Mouse (Mus musculus) lung, postnatal 0 days (tissue): ENCODE measurements around the gene Pla2g4d. TPM values are rescaled to one million over a fixed set of nuclear protein-coding genes. Genes with fewer than 3 reads are reported as not detected.

Experiments
- ATAC-seq: fragments of 200-750 bp; cut with Nextera tagmentation; 2 replicates; pipeline ENCODE4 v1.8.0; 2017; ENCODE audit warnings: moderate library complexity
- DNase-seq: peaks from one replicate; pipeline ENCODE4 v3.0.0-alpha.2; 2016; ENCODE audit warnings: low spot score
- H3K27ac ChIP-seq: fragments of 300-500 bp; sonication (generic); 2 replicates; pipeline ENCODE4 v1.5.1; 2014; ENCODE audit warnings: antibody characterized with exemption, mild to moderate bottlenecking, low read length, mixed read lengths
- H3K27me3 ChIP-seq: fragments of 300-500 bp; sonication (generic); replicated peaks from 2 replicates; pipeline ENCODE4 v1.6.1; 2014; ENCODE audit warnings: low read length, mixed read lengths; ENCODE audit not compliant: insufficient read depth
- H3K36me3 ChIP-seq: fragments of 300-500 bp; sonication (generic); 2 replicates; pipeline ENCODE4 v1.6.1; 2014; ENCODE audit warnings: low read length, mixed read lengths; ENCODE audit not compliant: insufficient read depth
- H3K4me1 ChIP-seq: fragments of 300-500 bp; sonication (generic); 2 replicates; pipeline ENCODE4 v1.6.1; 2014; ENCODE audit warnings: antibody characterized with exemption, low read depth, low read length, mixed read lengths; ENCODE audit not compliant: insufficient read depth
- H3K4me2 ChIP-seq: fragments of 300-500 bp; sonication (generic); replicated peaks from 2 replicates; pipeline ENCODE4 v1.6.1; 2014; ENCODE audit warnings: low read depth, mild to moderate bottlenecking, low read length, moderate library complexity, mixed read lengths
- H3K4me3 ChIP-seq: fragments of 300-500 bp; sonication (generic); 2 replicates; pipeline ENCODE4 v1.5.1; 2014; ENCODE audit warnings: low read depth, low read length
- H3K9ac ChIP-seq: fragments of 300-500 bp; sonication (generic); replicated peaks from 2 replicates; pipeline ENCODE4 v1.6.1; 2014; ENCODE audit warnings: low read depth, mild to moderate bottlenecking
- H3K9me3 ChIP-seq: fragments of 300-500 bp; sonication (generic); 2 replicates; pipeline ENCODE4 v1.6.1; 2016; ENCODE audit warnings: low read length, mixed read lengths
- CTCF ChIP-seq: IDR thresholded peaks from 2 replicates; pipeline ENCODE4 v1.5.1; 2016; ENCODE audit warnings: antibody characterized with exemption, mild to moderate bottlenecking
- EP300 ChIP-seq: IDR thresholded peaks from 2 replicates; pipeline ENCODE4 v1.6.1; 2016; ENCODE audit warnings: antibody characterized with exemption, mild to moderate bottlenecking, control low read depth
- whole genome bisulfite sequencing: fragments of 180-500 bp; shearing (Covaris S2); extraction: QIAGEN DNeasy Blood & Tissue Kit; methylation state at CpG from one replicate; pipeline ENCODE4 v1.1.7; 2014; 5-methylcytosine and 5-hydroxymethylcytosine counted together
- polyA plus RNA-seq: library from polyadenylated mRNA; unstranded; fragments of >200 nt; fragmentation: Nextera tagmentation; extraction: Ambion mirVana; gene quantifications from 2 replicates; pipeline ENCODE4 v1.2.1, GENCODE M21; 2015

Pla2g4d gene
- polyA plus RNA-seq, 1 experiment from 2014 or later, result not detected

DNA sequence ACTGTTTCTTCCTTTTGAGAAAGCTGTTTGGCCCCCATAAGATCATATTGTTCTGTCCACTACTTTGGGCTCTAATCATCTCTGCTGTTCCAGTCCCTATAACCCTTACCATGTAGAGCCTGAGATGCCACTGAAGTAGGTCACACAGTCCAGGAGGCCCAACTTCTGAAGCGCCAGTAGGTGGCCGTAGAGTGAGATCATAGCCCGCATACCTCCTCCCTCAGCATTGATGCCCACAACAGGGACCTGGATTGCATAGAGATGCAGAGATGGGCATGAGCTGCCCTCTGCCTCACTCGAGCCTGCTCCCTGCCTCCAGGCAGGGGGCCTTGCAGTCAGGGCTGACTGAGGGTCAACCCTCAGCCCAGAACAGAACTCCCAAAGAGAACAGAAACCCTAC is 12.0 kb downstream of the Pla2g4d start:
- no peaks in the 10 kb centered on the region for H3K9me3 ChIP-seq
- no peak for ATAC-seq
- H3K36me3 ChIP-seq, result no peaks in the 10 kb centered on the region
- no peaks in the 10 kb centered on the region for H3K27me3 ChIP-seq
- WGBS, result 72% methylated on average over 4 of the region's 4 CpGs
- H3K27ac ChIP-seq, result no peak overlapping the region
- no peak overlapping the region for H3K4me2 ChIP-seq
- TF ChIP-seq CTCF (no peak), EP300 (no peak)
- H3K4me1 ChIP-seq, result no peaks in the 10 kb centered on the region
- no peak overlapping the region for H3K4me3 ChIP-seq
- no peak for DNase-seq
- no peak overlapping the region for H3K9ac ChIP-seq

DNA sequence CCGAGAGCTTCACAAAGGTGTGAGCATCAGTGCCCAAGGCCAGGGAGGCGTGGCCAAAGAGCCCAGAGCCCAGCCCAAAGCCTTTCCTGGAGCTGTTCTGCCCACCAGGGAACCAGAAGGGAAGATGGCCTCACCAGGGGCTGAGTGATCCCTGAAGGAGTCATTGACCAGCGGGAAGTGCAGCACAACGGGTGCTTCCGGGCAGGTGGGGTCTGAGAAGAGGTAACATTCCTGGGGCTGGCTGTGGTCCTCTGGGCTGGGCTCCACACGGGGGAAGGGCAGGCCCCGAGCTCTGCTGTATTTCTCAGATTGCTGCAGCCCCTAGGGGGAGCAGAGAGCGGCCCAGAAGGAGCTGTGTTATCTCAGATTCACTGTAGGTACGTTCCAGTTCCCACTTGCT is 20.4 kb downstream of the Pla2g4d start:
- no peak overlapping the region for H3K4me3 ChIP-seq
- ATAC-seq (peak; percentile 76), DNase-seq (peak; percentile 39)
- no peak overlapping the region for H3K27ac ChIP-seq
- H3K4me1 ChIP-seq, result no peaks in the 10 kb centered on the region
- H3K9me3 ChIP-seq, result no peaks in the 10 kb centered on the region
- peak overlapping the region; percentile 36; the same call in 1 of the 2 replicates for H3K4me2 ChIP-seq
- no peak overlapping the region for H3K9ac ChIP-seq
- WGBS, result 1% methylated on average over 8 of the region's 9 CpGs
- no peaks in the 10 kb centered on the region for H3K27me3 ChIP-seq
- TF ChIP-seq CTCF, result peak; percentile 59
- TF ChIP-seq EP300, result no peak
- no peaks in the 10 kb centered on the region for H3K36me3 ChIP-seq

DNA sequence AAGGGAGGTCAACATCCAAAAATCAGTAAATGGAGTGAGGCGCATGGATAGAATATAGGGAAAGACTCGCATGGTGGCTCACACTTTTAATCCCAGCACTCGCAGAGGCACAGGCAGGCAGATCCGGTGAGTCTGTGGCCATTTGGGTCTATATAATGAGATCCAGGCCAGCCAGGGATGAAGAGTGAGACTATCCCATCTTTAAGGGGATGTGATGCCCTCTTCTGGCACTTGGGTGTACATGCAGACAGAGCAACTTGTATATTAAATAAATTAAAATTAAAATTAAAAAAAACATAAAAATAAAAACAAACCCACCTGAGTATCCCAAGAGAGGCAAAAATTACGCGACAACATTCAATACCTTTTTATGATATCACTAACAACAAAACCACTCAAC is 23.5 kb downstream of the Pla2g4d start:
- H3K4me2 ChIP-seq, result no peak overlapping the region
- 71% methylated on average over 6 of the region's 6 CpGs for WGBS
- H3K36me3 ChIP-seq, result no peaks in the 10 kb centered on the region
- DNase-seq (peak; percentile 10), ATAC-seq (no peak)
- no peaks in the 10 kb centered on the region for H3K9me3 ChIP-seq
- H3K9ac ChIP-seq, result no peak overlapping the region
- H3K27me3 ChIP-seq, result no peaks in the 10 kb centered on the region
- H3K4me3 ChIP-seq, result no peak overlapping the region
- no peaks in the 10 kb centered on the region for H3K4me1 ChIP-seq
- H3K27ac ChIP-seq, result no peak overlapping the region
- TF ChIP-seq CTCF, result peak; percentile 45
- no peak for TF ChIP-seq EP300

GRCm38 (mm10) chr2:120264858-120265257 is 24.1 kb downstream of the Pla2g4d start:
- Histone ChIP-seq H3K27ac (no peak overlapping the region), H3K4me2 (no peak overlapping the region), H3K27me3 (no peaks in the 10 kb centered on the region), H3K4me1 (no peaks in the 10 kb centered on the region), H3K9me3 (no peaks in the 10 kb centered on the region), H3K9ac (no peak overlapping the region), H3K36me3 (no peaks in the 10 kb centered on the region), H3K4me3 (no peak overlapping the region)
- WGBS, result 61% methylated on average over 10 of the region's 10 CpGs
- ATAC-seq, result no peak
- DNase-seq, result no peak
- TF ChIP-seq CTCF (no peak), EP300 (no peak)

GRCm38 (mm10) chr2:120262876-120263275 is 26.1 kb downstream of the Pla2g4d start:
- no peak overlapping the region for H3K4me3 ChIP-seq
- no peak overlapping the region for H3K4me2 ChIP-seq
- no peak for TF ChIP-seq EP300
- TF ChIP-seq CTCF, result no peak
- ATAC-seq (no peak), DNase-seq (no peak)
- H3K4me1 ChIP-seq, result no peaks in the 10 kb centered on the region
- WGBS, result 27% methylated on average over 1 of the region's 1 CpGs
- H3K9ac ChIP-seq, result no peak overlapping the region
- H3K9me3 ChIP-seq, result no peaks in the 10 kb centered on the region
- no peaks in the 10 kb centered on the region for H3K27me3 ChIP-seq
- H3K27ac ChIP-seq, result no peak overlapping the region
- H3K36me3 ChIP-seq, result no peaks in the 10 kb centered on the region

DNA sequence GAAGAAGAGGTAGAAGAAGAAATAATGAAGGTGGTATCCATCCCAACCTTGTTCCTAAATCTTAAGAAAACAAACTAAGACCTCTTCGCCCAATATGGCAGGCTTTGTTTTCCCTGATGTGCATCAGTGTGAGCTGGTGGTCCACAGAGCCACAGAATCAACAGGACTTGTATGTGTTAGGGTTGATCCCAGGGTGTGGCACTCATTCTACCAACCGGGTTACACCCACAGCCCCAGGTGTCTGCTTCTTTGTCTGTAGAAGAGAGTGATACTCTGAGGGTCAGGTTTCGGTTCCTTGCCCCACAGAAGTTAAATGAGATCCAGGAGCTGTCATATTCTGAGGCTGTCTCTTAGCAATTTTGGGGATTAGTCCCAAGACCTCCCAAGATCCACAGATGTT is 27.7 kb downstream of the Pla2g4d start:
- ATAC-seq, result no peak
- H3K9ac ChIP-seq, result no peak overlapping the region
- H3K27me3 ChIP-seq, result no peaks in the 10 kb centered on the region
- no peak overlapping the region for H3K4me2 ChIP-seq
- no peaks in the 10 kb centered on the region for H3K4me1 ChIP-seq
- H3K27ac ChIP-seq, result no peak overlapping the region
- WGBS, result 62% methylated on average over 3 of the region's 3 CpGs
- DNase-seq, result no peak
- H3K36me3 ChIP-seq, result no peaks in the 10 kb centered on the region
- no peaks in the 10 kb centered on the region for H3K9me3 ChIP-seq
- TF ChIP-seq EP300 (no peak), CTCF (no peak)
- H3K4me3 ChIP-seq, result no peak overlapping the region

- TF ChIP-seq CTCF, result no peak
- H3K4me3 ChIP-seq, result no peak overlapping the region
- H3K9me3 ChIP-seq, result no peaks in the 10 kb centered on the region
- H3K27ac ChIP-seq, result no peak overlapping the region
- H3K4me2 ChIP-seq, result no peak overlapping the region
- DNase-seq, result no peak
- H3K27me3 ChIP-seq, result no peaks in the 10 kb centered on the region
- H3K9ac ChIP-seq, result no peak overlapping the region
- ATAC-seq, result no peak
- H3K4me1 ChIP-seq, result no peaks in the 10 kb centered on the region
- H3K36me3 ChIP-seq, result no peaks in the 10 kb centered on the region
Observed at GRCm38 (mm10) chr2:120256259-120256658, 32.7 kb downstream of the Pla2g4d start.
